Mouse (Mus musculus) bone marrow, adult 2 months (tissue): ENCODE measurements at regions not wholly inside any gene's neighbourhood (a gene's known extent, or its start where the extent isn't known, plus 50 kb on each side); places are given as distances from the start of the nearest gene placed in this dataset.
A peak's percentile ranks its signal among the peaks of the same experiment; 100 is the strongest.

Experiments used
- CTCF ChIP-seq: fragments of 200-500 bp; IDR thresholded peaks from 2 replicates; pipeline ENCODE4 v1.5.1; 2011; ENCODE audit warnings: low read length, control low read depth; ENCODE audit not compliant: control insufficient read depth, insufficient read depth
- POLR2A ChIP-seq: fragments of 200-500 bp; IDR thresholded peaks from 2 replicates; pipeline ENCODE4 v1.6.1; 2011; ENCODE audit warnings: low read depth, mild to moderate bottlenecking, control low read depth, low read length, borderline replicate concordance; ENCODE audit not compliant: control insufficient read depth

- TF ChIP-seq CTCF (0 out of 2 replicates have a peak, but pooled peaks have one; percentile 5), POLR2A (no peak)
Measured at GRCm38 (mm10) chr2:128412974-128413373, 178.0 kb upstream of the Spdye4c start.
